ENCODE assay signal across 8 mouse cellular contexts in the genomic region with DNA sequence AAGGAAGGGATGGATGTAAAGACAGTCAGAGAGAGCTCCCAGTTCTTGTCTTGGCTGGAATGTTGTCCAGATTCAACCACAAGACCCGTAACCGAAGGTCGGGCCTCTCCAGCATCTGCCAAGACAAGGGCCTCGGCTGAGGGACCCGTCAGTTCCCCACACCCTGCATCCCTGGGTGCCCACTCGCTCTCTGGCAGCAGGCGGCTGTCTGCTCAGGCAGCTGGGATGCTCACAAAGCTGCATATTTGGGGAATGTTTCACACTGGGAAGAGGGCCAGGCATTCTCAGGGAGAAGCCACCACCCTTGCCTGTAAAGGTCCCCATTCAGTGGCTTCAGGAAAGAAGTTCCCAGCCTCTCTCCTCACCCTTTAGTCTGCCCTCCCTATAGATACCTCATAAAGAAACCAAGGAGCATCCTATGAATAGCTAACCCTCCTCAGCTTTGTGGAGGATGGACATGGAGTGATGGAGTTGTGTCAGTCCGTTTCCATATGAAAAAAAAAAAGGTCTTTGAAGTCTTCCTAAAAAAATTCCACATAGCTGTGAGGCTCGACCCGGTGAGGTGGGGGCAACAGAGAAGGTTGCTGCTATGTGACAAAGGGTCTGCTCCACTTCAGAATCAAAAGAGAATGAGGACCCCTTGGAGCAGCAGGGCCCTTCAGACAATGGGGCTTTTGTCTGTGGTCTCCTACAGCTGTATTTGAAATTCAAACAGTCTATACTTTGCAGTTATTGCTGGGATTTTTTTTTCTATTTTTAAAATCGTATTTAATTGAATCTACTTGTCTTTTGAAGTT.
A peak's percentile ranks its signal among the peaks of the same experiment; 100 is the strongest.
DNase-seq lines count a peak whose midpoint lies in the region; ATAC-seq and TF ChIP-seq lines count a peak whose summit lies in the region.

No protein-coding gene starts in this region.

- DNase-seq in heart, adult 11 months: peak; percentile 91
- DNase-seq in cerebellum, adult 9-10 months: peak; percentile 66
- peak; percentile 52 to 76 for DNase-seq in frontal cortex, adult 2 months (ENCODE audit: extremely low spot score in 1 of 2, low spot score in 1 of 2)
- peak; percentile 39 for DNase-seq in neural tube, embryonic 10.5 days (ENCODE audit: extremely low spot score, low spot score)
- no peak for DNase-seq in yolk sac, embryonic 10.5 days (ENCODE audit: low spot score)

- no peak overlapping the region for H3K4me3 ChIP-seq in heart, embryonic 11.5 days (ENCODE audit: low read depth, low read length)
- H3K4me3 ChIP-seq in intestine, postnatal 0 days (ENCODE audit: low read depth, low read length): no peak overlapping the region

- peaks cover 3% of the 10 kb centered on the region; the same call in 1 of the 2 replicates for H3K9me3 ChIP-seq in heart, embryonic 11.5 days (replicated peaks; ENCODE audit: control insufficient read depth, low read length)
- no peaks in the 10 kb centered on the region for H3K9me3 ChIP-seq in intestine, postnatal 0 days (ENCODE audit: control insufficient read depth)

- ATAC-seq in heart, embryonic 11.5 days (replicated peaks; ENCODE audit: insufficient number of reproducible peaks, low FRiP score, low TSS enrichment): no peak
- ATAC-seq in intestine, postnatal 0 days: no peak
- ATAC-seq in CD4-positive, CD25-positive, alpha-beta regulatory T cell, adult 4 months: no peak

- no peak overlapping the region for H3K27ac ChIP-seq in heart, embryonic 11.5 days (ENCODE audit: low read depth, low read length)
- H3K27ac ChIP-seq in intestine, postnatal 0 days (ENCODE audit: low read depth, low read length): no peak overlapping the region

- H3K9ac ChIP-seq in heart, embryonic 11.5 days (ENCODE audit: low read depth, low read length): no peak overlapping the region
- no peak overlapping the region for H3K9ac ChIP-seq in intestine, postnatal 0 days (ENCODE audit: low read depth, low read length)

- H3K4me2 ChIP-seq in heart, embryonic 11.5 days: no peak overlapping the region
- H3K4me2 ChIP-seq in intestine, postnatal 0 days (replicated peaks; ENCODE audit: low read depth): no peak overlapping the region

- H3K4me1 ChIP-seq in heart, embryonic 11.5 days (ENCODE audit: control insufficient read depth, insufficient read depth, low read length): peaks cover 7% of the 10 kb centered on the region; the same call in 1 of the 2 replicates
- H3K4me1 ChIP-seq in intestine, postnatal 0 days (replicated peaks; ENCODE audit: control insufficient read depth, insufficient read depth, low read length): no peaks in the 10 kb centered on the region

- H3K36me3 ChIP-seq in heart, embryonic 11.5 days (ENCODE audit: control insufficient read depth, insufficient read depth, low read length): no peaks in the 10 kb centered on the region; the same call in 1 of the 2 replicates
- no peaks in the 10 kb centered on the region for H3K36me3 ChIP-seq in intestine, postnatal 0 days (ENCODE audit: control insufficient read depth, insufficient read depth)

- no peaks in the 10 kb centered on the region for H3K27me3 ChIP-seq in heart, embryonic 11.5 days (ENCODE audit: control insufficient read depth, insufficient read depth, low read length)
- no peaks in the 10 kb centered on the region for H3K27me3 ChIP-seq in intestine, postnatal 0 days (replicated peaks; ENCODE audit: control insufficient read depth, insufficient read depth, low read length)

- 59% methylated on average over 11 of the region's 11 CpGs for WGBS in heart, embryonic 11.5 days (ENCODE audit: insufficient replicate concordance)
- WGBS in intestine, postnatal 0 days: 62% methylated on average over 11 of the region's 11 CpGs

- TF ChIP-seq CTCF in intestine, postnatal 0 days (IDR thresholded peaks at IDR 0.05; ENCODE audit: low read depth): 0 out of 2 replicates have a peak, but pooled peaks have one; percentile 13
